Mouse (Mus musculus) kidney, adult 2 months (tissue): ENCODE results near the gene Tspyl2.

ENCODE experiments used
- CTCF ChIP-seq: fragments of 200-500 bp; conservative IDR thresholded peaks from 2 replicates; pipeline ENCODE4 v1.5.1; 2011; ENCODE audit warnings: low read depth, mild to moderate bottlenecking, control low read depth, low read length, moderate library complexity, mixed read lengths; ENCODE audit not compliant: insufficient read depth, insufficient read length
- POLR2A ChIP-seq: fragments of 200-500 bp; IDR thresholded peaks from one replicate; pipeline ENCODE4 v1.6.1; 2011; ENCODE audit warnings: low read depth, low read length, control low read depth

- TF ChIP-seq POLR2A: no peak
- no peak for TF ChIP-seq CTCF
Observed at GRCm38 (mm10) chrX:152326996-152327688, 15.1 kb downstream of the Tspyl2 start, which contains the start of gene Kantr.
